Mouse (Mus musculus) heart, postnatal 0 days (tissue): ENCODE data around the gene Hmmr.

ENCODE experiments used
- CTCF ChIP-seq: IDR thresholded peaks from 2 replicates; pipeline ENCODE4 v1.5.1; 2016; ENCODE audit warnings: antibody characterized with exemption, control low read depth, low read depth
- EP300 ChIP-seq: IDR thresholded peaks from 2 replicates; pipeline ENCODE4 v1.6.1; 2016; ENCODE audit warnings: antibody characterized with exemption, low read depth

DNA sequence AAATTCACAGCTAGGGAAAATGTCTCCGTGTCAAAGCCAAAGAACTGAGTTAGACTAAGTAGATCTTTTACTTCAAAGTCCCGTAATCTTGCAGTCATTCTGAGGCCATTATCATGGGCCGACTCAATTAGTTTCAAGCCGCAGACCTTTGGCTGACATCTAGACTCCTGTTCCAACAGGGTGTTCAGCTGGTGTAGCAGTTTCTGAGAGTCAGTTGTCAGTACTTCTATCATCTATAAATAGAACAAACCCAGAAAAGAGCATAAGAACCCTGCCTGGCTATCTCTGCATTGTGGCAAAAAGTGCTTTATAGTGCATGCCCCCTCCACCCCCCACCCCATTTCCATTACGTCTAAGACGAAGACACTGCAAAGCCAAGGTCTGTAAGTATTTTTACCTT, 20.6 kb upstream of the Hmmr start:
- TF ChIP-seq CTCF: no peak
- TF ChIP-seq EP300: 0 out of 2 replicates have a peak, but pooled peaks have one; percentile 37
